Mouse (Mus musculus) midbrain, embryonic 11.5 days (tissue): ENCODE data around the gene Dcun1d5. TPM values are rescaled to one million over a fixed set of nuclear protein-coding genes. Genes with fewer than 3 reads are reported as not detected.

Experiments used
- polyA plus RNA-seq: library from polyadenylated mRNA; unstranded; fragments of >200 nt; fragmentation: Nextera tagmentation; extraction: Ambion mirVana; gene quantifications from 2 replicates; pipeline ENCODE4 v1.2.1, GENCODE M21; 2014

The Dcun1d5 gene
- polyA plus RNA-seq, 1 experiment from 2014 or later = 149 TPM

Other genes with a start within 250 kb of the Dcun1d5 start
- 29.1 and 29.6 TPM in 2 replicates for gene Dync2h1, start 74 bp upstream of the Dcun1d5 start, polyA plus RNA-seq
- gene Mmp13, start 88.0 kb downstream of the Dcun1d5 start, polyA plus RNA-seq = not detected in 2 replicates
- gene Mmp12, start 159.9 kb downstream of the Dcun1d5 start, polyA plus RNA-seq = not detected in 2 replicates
- gene Mmp1b, start 203.5 kb downstream of the Dcun1d5 start, polyA plus RNA-seq = not detected in 2 replicates